In genomic region chr10:93695043-93695791, GRCm38 (mm10) we compare ENCODE assay signal across 11 mouse cellular contexts. TPM values are rescaled to one million over a fixed set of nuclear protein-coding genes. Genes with fewer than 3 reads are reported as not detected.
DNase-seq lines count a peak whose midpoint lies in the region; ATAC-seq and TF ChIP-seq lines count a peak whose summit lies in the region.
"Had no signal": no experiment of that assay in that cellular context is flagged by ENCODE, and none has a peak within 500 bp of the region (broad histone marks: within the 10 kb centered on the region; RNA-seq: fewer than 3 reads in every experiment).

No protein-coding gene starts in this region.

- H3K27ac ChIP-seq in neural tube, embryonic 13.5 days (replicated peaks): no peak overlapping the region
- no peak overlapping the region for H3K27ac ChIP-seq in hindbrain, postnatal 0 days
- no peak overlapping the region for H3K27ac ChIP-seq in stomach, postnatal 0 days (replicated peaks)
- H3K27ac ChIP-seq: liver, embryonic 14.5 days had no signal

- H3K27me3 ChIP-seq in neural tube, embryonic 13.5 days: no peaks in the 10 kb centered on the region
- no peaks in the 10 kb centered on the region for H3K27me3 ChIP-seq in hindbrain, postnatal 0 days (ENCODE audit: insufficient read depth, low read length)
- no peaks in the 10 kb centered on the region for H3K27me3 ChIP-seq in stomach, postnatal 0 days (ENCODE audit: control insufficient read depth, insufficient read depth, low read length)

- WGBS in neural tube, embryonic 13.5 days: 63% methylated on average over 21 of the region's 21 CpGs
- WGBS in hindbrain, postnatal 0 days: 47% methylated on average over 21 of the region's 21 CpGs
- 64% methylated on average over 21 of the region's 21 CpGs for WGBS in stomach, postnatal 0 days

- H3K36me3 ChIP-seq in neural tube, embryonic 13.5 days: no peaks in the 10 kb centered on the region
- H3K36me3 ChIP-seq in hindbrain, postnatal 0 days (ENCODE audit: insufficient read depth, low read length): no peaks in the 10 kb centered on the region
- H3K36me3 ChIP-seq in stomach, postnatal 0 days (ENCODE audit: control insufficient read depth, insufficient read depth, low read length): no peaks in the 10 kb centered on the region

- TF ChIP-seq EP300 in stomach, postnatal 0 days (optimal IDR thresholded peaks at IDR 0.05): no peak

- 0 out of 2 replicates have a peak, but pooled peaks cover 2% of the 10 kb centered on the region for H3K9me3 ChIP-seq in neural tube, embryonic 13.5 days
- H3K9me3 ChIP-seq in hindbrain, postnatal 0 days (ENCODE audit: low read length): no peaks in the 10 kb centered on the region
- H3K9me3 ChIP-seq in stomach, postnatal 0 days (ENCODE audit: control insufficient read depth, low read length): no peaks in the 10 kb centered on the region

- no peak for TF ChIP-seq CTCF in hindbrain, postnatal 0 days (IDR thresholded peaks at IDR 0.05; ENCODE audit: low read depth)
- TF ChIP-seq CTCF in stomach, postnatal 0 days (IDR thresholded peaks at IDR 0.05; ENCODE audit: low read depth): no peak

- H3K9ac ChIP-seq in neural tube, embryonic 13.5 days: no peak overlapping the region
- H3K9ac ChIP-seq in hindbrain, postnatal 0 days (replicated peaks; ENCODE audit: low read length): no peak overlapping the region
- no peak overlapping the region for H3K9ac ChIP-seq in stomach, postnatal 0 days (ENCODE audit: low read length)
- H3K9ac ChIP-seq: liver, embryonic 14.5 days had no signal

- H3K4me1 ChIP-seq in neural tube, embryonic 13.5 days (replicated peaks): no peaks in the 10 kb centered on the region
- no peaks in the 10 kb centered on the region for H3K4me1 ChIP-seq in hindbrain, postnatal 0 days (ENCODE audit: insufficient read depth, low read length)
- H3K4me1 ChIP-seq in stomach, postnatal 0 days (replicated peaks; ENCODE audit: control insufficient read depth, insufficient read depth): no peaks in the 10 kb centered on the region

- no peak overlapping the region for H3K4me3 ChIP-seq in neural tube, embryonic 13.5 days
- H3K4me3 ChIP-seq in hindbrain, postnatal 0 days (ENCODE audit: low read length): no peak overlapping the region; the same call in 1 of the 2 replicates
- no peak overlapping the region for H3K4me3 ChIP-seq in stomach, postnatal 0 days (ENCODE audit: low read depth, low read length)

- ATAC-seq in neural tube, embryonic 13.5 days (ENCODE audit: low read depth): no peak
- ATAC-seq in hindbrain, postnatal 0 days: no peak
- no peak for ATAC-seq in stomach, postnatal 0 days (ENCODE audit: low FRiP score, low TSS enrichment)

- peak; percentile 26 for DNase-seq in embryo, embryonic 11 days
- DNase-seq in embryo, embryonic 10.5 days (ENCODE audit: low spot score): no peak
- DNase-seq in neural tube, embryonic 10.5 days (ENCODE audit: extremely low spot score, low spot score): no peak
- DNase-seq in hindbrain, postnatal 0 days (ENCODE audit: low spot score): no peak
- DNase-seq in stomach, postnatal 0 days (ENCODE audit: low spot score): no peak
- DNase-seq in ovary, postnatal 10 days (ENCODE audit: low spot score): no peak
- DNase-seq in thymus, postnatal 0 days (ENCODE audit: low spot score): no peak
- DNase-seq: adrenal gland, postnatal 14 days; kidney, adult 11 months had no signal

- 0 out of 2 replicates have a peak overlapping the region, but pooled peaks have one; percentile 9 for H3K4me2 ChIP-seq in neural tube, embryonic 13.5 days
- H3K4me2 ChIP-seq in hindbrain, postnatal 0 days (ENCODE audit: low read depth, low read length): peak overlapping the region; percentile 29
- H3K4me2 ChIP-seq in stomach, postnatal 0 days (replicated peaks; ENCODE audit: low read depth): peak overlapping the region; percentile 21

RNA-seq across cellular contexts. Expression of gene Ntn4, which starts 54.7 kb away (rescaled TPM):
- 0.81 and 0.93 TPM in 2 replicates for polyA plus RNA-seq in neural tube, embryonic 13.5 days (2015; fragmentation: Nextera tagmentation; extraction: Ambion mirVana)
- total RNA-seq in hindbrain, postnatal 0 days (2014; rRNA removed): 13.1 and 26.4 TPM in 2 replicates
- polyA plus RNA-seq in hindbrain, postnatal 0 days (2015; fragmentation: Nextera tagmentation; extraction: Ambion mirVana): 0.99 and 1.2 TPM in 2 replicates
- 0.76 and 0.81 TPM in 2 replicates for polyA plus RNA-seq in stomach, postnatal 0 days (2015; fragmentation: Nextera tagmentation; extraction: Ambion mirVana)
- 0.04 and 0.05 TPM in 2 replicates for polyA plus RNA-seq in thymus, postnatal 0 days (2015; fragmentation: Nextera tagmentation; extraction: Ambion mirVana)
